Mouse (Mus musculus): ENCODE results near the gene Jph4.

DNA sequence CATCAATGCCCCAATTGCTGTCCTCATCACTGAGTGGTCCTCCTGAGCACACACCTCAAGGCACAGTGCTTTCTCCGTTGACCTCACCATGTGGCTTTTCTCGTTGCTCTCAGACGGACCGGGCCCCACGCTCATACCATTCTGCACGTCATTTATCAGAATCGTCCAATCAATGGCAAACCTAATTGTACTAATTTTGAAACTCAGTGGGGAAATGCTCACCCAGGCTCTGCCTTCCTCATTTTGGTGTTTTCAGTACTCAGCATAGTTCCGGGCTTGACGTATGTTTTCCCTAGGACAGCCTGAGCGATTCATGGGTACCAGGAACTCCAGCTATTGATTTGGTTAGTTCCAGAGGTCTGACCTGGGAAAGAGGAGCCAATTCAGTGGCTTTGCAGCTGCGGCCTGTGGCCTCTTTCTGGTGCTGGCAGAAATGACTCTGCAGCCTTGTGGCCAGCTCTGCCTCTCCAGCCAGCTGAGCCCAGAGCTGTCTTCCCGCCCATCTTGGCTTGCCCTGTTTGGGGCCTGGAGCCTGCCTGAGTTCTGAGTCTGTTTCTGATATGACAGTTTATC, 30.2 kb upstream of the Jph4 start:
- peak; percentile 27; the same call in 1 of the 2 replicates for TF ChIP-seq CTCF (IDR thresholded peaks at IDR 0.05; ENCODE audit: low read depth, low read length)
- no peak for TF ChIP-seq POLR2A (IDR thresholded peaks at IDR 0.05; ENCODE audit: extremely low read depth, insufficient read depth, low read length)
